Mouse (Mus musculus) embryo, embryonic 10 days (tissue): ENCODE data around the gene Spata48.

Experiments
- DNase-seq: peaks from one replicate; pipeline ENCODE4 v3.0.0-alpha.2; 2015; ENCODE audit warnings: low spot score

The Spata48 gene

GRCm38 (mm10) chr11:11536295-11536694 lies 74.4 kb downstream of the Spata48 start:
- no peak for DNase-seq

- DNase-seq, result no peak
Observed at GRCm38 (mm10) chr11:11545948-11546347, 84.1 kb downstream of the Spata48 start.

DNA sequence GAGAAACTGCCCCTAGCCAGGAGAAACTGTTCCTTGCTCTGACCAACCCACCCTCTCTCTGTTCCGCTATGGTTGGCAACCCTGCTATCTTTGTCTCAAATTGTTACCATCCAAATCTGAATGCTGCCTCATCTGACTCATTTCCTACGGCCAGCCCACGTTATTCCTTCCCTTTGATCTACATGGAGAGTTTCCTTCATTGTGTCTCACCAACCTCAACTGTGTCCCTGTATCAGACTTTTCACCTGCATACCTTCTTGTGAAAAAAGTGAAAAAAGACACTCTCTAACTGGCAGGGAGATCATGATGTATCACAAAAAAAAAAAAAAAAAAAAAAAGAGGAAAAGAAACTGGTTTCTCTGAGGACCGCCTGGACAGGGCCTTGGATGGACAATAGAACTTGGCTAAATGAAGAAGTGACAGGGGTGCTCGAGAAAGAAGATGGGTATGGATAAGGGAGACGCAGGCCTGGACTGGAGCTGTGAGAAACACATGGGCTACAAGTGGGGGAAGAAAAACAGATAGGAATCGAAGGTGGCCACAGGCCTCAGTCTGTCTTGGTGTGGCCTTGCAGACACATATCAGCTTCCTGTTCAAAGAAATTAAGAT lies 85.1 kb downstream of the Spata48 start:
- no peak for DNase-seq

DNA sequence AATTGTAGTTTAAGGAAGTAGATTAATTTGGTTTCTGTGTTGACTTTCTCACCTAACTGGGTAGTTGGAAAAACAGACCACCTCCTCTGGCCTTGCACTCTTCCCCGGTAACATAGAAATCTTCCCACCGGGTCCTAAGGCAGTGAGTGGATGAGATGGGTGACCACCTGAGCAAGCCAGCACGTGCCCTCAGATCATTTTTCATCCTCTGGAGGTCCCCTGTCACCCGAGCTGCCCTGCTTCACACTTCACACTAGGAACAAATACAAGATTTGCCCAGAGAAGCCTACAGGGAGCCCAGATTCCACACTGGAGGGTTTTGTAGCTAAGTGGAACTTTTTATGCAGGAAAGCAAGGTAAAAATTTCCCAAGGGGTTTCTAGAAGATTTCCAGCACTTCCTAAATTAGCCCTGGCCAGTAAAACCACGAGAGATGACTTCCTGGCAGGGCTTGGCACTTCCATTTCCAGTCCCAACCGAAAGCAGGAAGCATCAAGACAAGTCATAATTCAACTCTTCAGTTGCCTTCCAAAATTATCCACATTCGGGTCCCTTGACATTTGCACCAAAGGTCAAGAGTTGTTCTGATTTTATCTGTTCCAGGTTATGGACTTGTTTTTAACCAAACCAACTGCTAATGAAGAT lies 85.8 kb downstream of the Spata48 start:
- DNase-seq, result no peak

DNA sequence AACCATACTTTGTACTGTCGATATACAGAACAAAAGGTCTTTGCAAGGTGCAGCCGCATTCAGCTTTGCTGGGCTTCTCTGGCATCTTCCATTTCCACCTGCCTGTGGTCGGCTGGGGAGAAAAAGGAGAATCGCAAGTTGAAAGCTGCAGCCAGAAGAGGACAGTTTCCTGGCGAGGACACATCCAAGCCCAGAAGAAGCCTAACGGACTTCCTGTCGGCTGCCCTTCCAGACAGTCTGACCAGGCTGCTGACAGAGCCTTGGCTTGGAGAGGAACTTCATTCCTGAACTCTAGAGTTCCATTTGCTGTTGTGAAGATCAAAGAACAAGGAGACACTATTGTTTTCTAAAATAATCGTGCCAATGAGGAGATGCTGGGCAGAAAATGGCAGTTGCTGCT lies 93.7 kb downstream of the Spata48 start:
- no peak for DNase-seq

DNA sequence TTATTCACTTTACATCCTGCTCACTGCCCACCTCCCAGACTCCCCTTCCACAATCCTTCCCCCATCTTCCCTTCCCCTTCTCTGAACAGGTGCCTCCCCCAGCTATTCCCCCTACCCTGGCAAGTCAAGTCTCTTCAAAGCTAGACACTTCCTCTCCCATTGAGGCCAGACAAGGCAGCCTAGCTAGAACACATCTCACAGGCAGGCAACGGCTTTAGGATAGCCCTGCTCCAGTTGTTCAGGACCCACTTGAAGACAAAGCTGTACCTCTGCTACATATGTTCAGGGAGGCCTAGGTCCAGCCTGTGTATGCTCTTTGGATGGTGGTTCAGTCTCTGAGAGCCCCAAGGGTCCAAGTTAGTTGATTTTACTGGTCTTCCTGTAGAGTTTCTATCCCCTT lies 94.3 kb downstream of the Spata48 start:
- no peak for DNase-seq

DNA sequence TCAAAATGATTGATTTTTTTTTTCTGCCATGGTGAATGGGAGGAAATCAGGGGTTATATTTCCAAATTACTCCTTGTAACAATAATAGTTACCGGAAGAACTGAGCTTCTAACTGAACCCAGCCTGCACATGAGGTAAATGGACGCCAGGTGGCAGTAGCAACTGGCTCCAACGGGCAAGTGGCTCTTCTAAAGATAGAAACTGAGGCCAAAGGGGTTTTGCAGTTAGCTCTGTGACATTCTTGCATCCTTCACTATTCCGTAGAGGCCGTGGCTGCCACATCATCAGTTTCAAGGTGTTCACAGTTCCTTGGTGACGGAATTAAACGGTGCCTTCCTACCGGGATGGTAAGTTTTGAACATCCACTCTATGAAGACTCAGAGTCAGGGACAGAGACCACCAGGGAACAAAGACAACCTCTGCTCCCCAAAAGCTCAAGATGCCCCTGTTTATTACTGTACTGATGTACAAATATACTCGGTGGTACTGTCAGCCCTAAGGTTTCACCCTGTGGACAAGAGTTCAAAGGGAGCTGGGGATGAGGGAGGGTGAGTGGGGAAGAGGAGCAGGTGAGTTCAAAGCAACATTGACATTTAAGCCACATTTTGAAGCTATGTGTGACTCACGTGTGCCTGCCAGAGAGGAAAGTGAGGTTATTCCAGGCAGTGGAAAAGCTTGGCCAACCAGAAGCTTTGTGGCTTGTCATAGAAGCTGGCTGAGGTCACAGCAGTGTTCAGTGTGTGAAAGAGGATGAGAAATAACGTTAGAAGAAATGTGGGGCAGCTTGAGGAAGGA lies 95.5 kb downstream of the Spata48 start:
- DNase-seq, result peak; percentile 70

DNA sequence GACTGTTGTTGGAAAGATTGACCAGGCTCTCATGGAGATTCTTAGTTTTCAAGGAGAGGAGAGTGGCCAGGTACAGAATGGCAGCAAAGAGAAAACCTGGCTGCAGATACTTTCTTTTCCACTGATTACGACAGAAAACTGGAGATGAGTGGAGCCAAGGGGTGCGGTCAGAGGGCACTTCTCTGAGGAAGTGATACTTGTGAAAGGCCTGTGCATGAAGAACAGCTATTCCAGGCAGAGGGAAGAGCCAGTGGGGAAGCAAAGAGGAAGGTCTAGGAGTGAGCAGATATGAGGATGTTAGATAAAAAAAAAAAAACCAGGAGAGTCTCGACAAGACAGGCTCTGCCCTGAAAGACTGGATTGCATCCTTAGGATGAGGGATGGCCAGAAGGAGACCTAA lies 96.8 kb downstream of the Spata48 start:
- DNase-seq, result no peak

- no peak for DNase-seq
Observed at GRCm38 (mm10) chr11:11559099-11559686, 97.3 kb downstream of the Spata48 start.

DNA sequence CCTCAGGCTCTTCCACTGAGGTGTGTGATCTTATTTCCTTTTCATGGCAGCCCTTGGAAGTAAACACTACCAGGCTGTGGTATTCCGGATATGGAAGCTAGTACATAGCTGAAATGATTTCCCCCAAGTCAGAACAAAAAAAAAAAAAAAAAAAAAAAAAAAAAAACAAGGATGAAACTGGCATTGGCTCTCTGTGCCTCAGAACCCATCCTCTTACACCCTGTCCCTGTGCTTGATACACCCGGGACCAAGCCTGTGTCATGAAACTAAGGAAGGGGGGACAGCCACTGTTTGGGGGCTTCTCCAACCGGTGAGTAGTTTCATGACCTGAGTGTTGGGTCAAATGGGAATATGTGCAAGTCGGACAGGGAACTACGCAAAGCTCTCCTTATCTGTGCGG lies 99.2 kb downstream of the Spata48 start:
- no peak for DNase-seq

DNA sequence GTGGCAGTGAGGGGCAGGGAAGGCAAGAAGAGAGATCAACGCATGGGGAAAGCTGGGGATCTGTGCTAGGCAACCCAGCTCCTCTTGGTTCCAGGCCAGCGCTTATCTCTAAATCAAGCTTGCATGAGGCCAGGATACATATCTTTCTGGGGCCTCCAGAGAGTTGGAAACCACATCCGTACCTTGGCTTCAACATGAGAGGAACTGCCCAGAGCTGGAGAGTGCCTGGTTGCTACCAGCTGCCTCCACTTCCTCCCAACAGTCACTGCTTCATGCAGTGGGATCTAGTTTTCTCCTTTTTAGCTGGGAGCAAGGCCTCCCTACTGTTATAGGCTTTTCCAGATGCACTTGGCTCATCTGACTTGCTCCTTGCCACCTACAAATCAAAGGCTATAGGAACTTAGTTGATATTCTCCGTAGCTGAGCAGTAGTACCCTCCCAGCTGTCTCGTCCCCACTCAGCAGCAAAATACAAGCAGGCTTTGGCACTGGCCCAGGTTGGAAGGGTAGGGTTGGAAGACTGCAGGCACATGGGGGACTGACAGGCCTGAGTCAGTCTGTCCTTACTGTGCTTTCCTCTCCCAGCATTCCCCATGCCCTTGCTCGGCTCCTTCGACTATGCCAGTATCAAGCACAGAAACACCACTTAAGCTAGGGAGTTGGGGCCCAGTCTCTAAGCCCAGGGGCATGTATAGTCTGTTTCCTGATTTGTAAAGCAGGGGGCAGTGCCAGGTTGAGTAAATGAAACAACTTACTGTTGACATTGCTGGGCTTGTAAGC lies 102.6 kb downstream of the Spata48 start:
- no peak for DNase-seq
